Mouse (Mus musculus) testis, adult 2 months (tissue): ENCODE measurements around the gene Oca2.

Source experiments
- CTCF ChIP-seq: fragments of 200-500 bp; IDR thresholded peaks from 2 replicates; pipeline ENCODE4 v1.5.1; 2012; ENCODE audit warnings: low read depth, mild to moderate bottlenecking, inconsistent platforms, low read length, moderate library complexity; ENCODE audit not compliant: control insufficient read depth, insufficient read depth, insufficient replicate concordance
- POLR2A ChIP-seq: fragments of 200-500 bp; IDR thresholded peaks from 2 replicates; pipeline ENCODE4 v1.6.1; 2012; ENCODE audit warnings: low read depth, mild to moderate bottlenecking, inconsistent platforms, low read length, moderate library complexity; ENCODE audit not compliant: control insufficient read depth

DNA sequence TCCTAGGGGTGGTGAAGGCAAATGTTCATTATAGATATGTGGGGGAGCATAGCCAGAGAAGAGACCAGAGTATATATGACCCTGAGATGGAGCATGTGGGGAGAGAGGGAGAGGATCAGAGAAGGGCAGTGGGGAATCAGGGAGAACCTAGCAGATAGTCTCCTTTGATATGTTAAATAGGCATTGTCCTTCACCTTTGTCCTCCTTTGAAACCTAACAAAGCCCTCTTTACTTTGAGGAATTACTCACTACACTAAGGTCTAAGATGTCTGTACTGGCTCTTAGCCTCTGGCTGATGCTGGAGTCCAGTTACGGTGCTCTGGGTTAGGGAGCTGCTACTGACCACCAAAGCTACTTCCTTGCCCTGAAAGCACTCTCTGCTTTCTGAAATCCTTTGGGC, 279.0 kb downstream of the Oca2 start:
- TF ChIP-seq CTCF, result no peak
- no peak for TF ChIP-seq POLR2A
